Mouse (Mus musculus): ENCODE data around the gene Hras.

GRCm38 (mm10) chr7:141218141-141218540 lies 24.3 kb upstream of the Hras start:
- TF ChIP-seq CTCF (IDR thresholded peaks at IDR 0.05; ENCODE audit: low read depth, low read length): no peak
- no peak for TF ChIP-seq GATA1 (IDR thresholded peaks at IDR 0.05; ENCODE audit: borderline replicate concordance, low read length)
